22 mouse cellular contexts compared by ENCODE assay signal in the genomic region with DNA sequence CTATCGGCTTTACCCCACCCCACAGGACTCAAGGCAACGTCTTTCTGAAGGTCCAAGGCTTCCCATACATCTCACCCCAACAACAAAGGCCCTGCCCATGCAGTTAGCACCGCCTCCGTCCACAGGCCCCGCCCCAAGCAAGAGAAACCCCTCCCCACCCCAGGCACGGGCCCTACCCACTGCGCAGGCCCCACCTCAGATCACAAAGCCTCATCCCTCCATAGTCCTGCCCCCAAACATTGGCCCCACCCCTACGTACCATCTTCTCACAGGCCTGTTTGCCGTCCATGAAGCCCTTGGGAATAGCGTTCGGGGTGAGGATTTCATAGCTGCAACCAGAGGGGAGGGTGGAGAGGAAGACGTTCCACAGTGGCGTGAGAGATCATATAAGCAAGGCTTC. TPM values are rescaled to one million over a fixed set of nuclear protein-coding genes. Genes with fewer than 3 reads are reported as not detected.
DNase-seq lines count a peak whose midpoint lies in the region; ATAC-seq and TF ChIP-seq lines count a peak whose summit lies in the region.
"Had no signal": no experiment of that assay in that cellular context is flagged by ENCODE, and none has a peak within 500 bp of the region (broad histone marks: within the 10 kb centered on the region; RNA-seq: fewer than 3 reads in every experiment).

No protein-coding gene starts in this region.

- no peak for TF ChIP-seq EP300 in stomach, postnatal 0 days (optimal IDR thresholded peaks at IDR 0.05)

- H3K9me3 ChIP-seq in hindbrain, embryonic 13.5 days: no peaks in the 10 kb centered on the region
- no peaks in the 10 kb centered on the region for H3K9me3 ChIP-seq in hindbrain, embryonic 16.5 days (ENCODE audit: control insufficient read depth, low read length)
- no peaks in the 10 kb centered on the region for H3K9me3 ChIP-seq in intestine, embryonic 15.5 days
- no peaks in the 10 kb centered on the region for H3K9me3 ChIP-seq in intestine, postnatal 0 days (ENCODE audit: control insufficient read depth)
- H3K9me3 ChIP-seq in stomach, postnatal 0 days (ENCODE audit: control insufficient read depth, low read length): no peaks in the 10 kb centered on the region
- H3K9me3 ChIP-seq in midbrain, embryonic 15.5 days: no peaks in the 10 kb centered on the region
- H3K9me3 ChIP-seq: embryonic facial prominence, embryonic 12.5 days; embryonic facial prominence, embryonic 15.5 days; forebrain, embryonic 12.5 days; forebrain, embryonic 15.5 days; G1E; heart, embryonic 10.5 days had no signal

- H3K36me3 ChIP-seq in hindbrain, embryonic 13.5 days: no peaks in the 10 kb centered on the region
- no peaks in the 10 kb centered on the region for H3K36me3 ChIP-seq in hindbrain, embryonic 16.5 days (ENCODE audit: control insufficient read depth, insufficient read depth, low read length)
- no peaks in the 10 kb centered on the region for H3K36me3 ChIP-seq in intestine, embryonic 15.5 days
- peaks cover 73% of the 10 kb centered on the region for H3K36me3 ChIP-seq in intestine, postnatal 0 days (ENCODE audit: control insufficient read depth, insufficient read depth)
- H3K36me3 ChIP-seq in stomach, postnatal 0 days (ENCODE audit: control insufficient read depth, insufficient read depth, low read length): no peaks in the 10 kb centered on the region
- no peaks in the 10 kb centered on the region for H3K36me3 ChIP-seq in midbrain, embryonic 15.5 days (replicated peaks)
- H3K36me3 ChIP-seq: embryonic facial prominence, embryonic 12.5 days; embryonic facial prominence, embryonic 15.5 days; forebrain, embryonic 12.5 days; forebrain, embryonic 15.5 days; G1E; heart, embryonic 10.5 days had no signal

- H3K4me1 ChIP-seq in hindbrain, embryonic 13.5 days (replicated peaks): no peaks in the 10 kb centered on the region
- H3K4me1 ChIP-seq in hindbrain, embryonic 16.5 days (ENCODE audit: control insufficient read depth, insufficient read depth, low read depth, low read length): no peaks in the 10 kb centered on the region
- no peaks in the 10 kb centered on the region for H3K4me1 ChIP-seq in intestine, embryonic 15.5 days (replicated peaks)
- H3K4me1 ChIP-seq in intestine, postnatal 0 days (replicated peaks; ENCODE audit: control insufficient read depth, insufficient read depth, low read length): no peaks in the 10 kb centered on the region
- no peaks in the 10 kb centered on the region for H3K4me1 ChIP-seq in stomach, postnatal 0 days (replicated peaks; ENCODE audit: control insufficient read depth, insufficient read depth)
- no peaks in the 10 kb centered on the region for H3K4me1 ChIP-seq in midbrain, embryonic 15.5 days
- H3K4me1 ChIP-seq: embryonic facial prominence, embryonic 15.5 days; forebrain, embryonic 12.5 days; forebrain, embryonic 15.5 days; heart, embryonic 10.5 days had no signal

- no peak overlapping the region for H3K27ac ChIP-seq in hindbrain, embryonic 13.5 days
- H3K27ac ChIP-seq in hindbrain, embryonic 16.5 days (ENCODE audit: low read depth, low read length): no peak overlapping the region
- no peak overlapping the region for H3K27ac ChIP-seq in intestine, embryonic 15.5 days
- H3K27ac ChIP-seq in intestine, postnatal 0 days (ENCODE audit: low read depth, low read length): no peak overlapping the region
- no peak overlapping the region for H3K27ac ChIP-seq in stomach, postnatal 0 days (replicated peaks)
- no peak overlapping the region for H3K27ac ChIP-seq in midbrain, embryonic 15.5 days
- H3K27ac ChIP-seq: embryonic facial prominence, embryonic 12.5 days; embryonic facial prominence, embryonic 15.5 days; forebrain, embryonic 12.5 days; forebrain, embryonic 15.5 days; heart, adult 2 months; heart, embryonic 10.5 days had no signal

- no peak for TF ChIP-seq CTCF in intestine, postnatal 0 days (IDR thresholded peaks at IDR 0.05; ENCODE audit: low read depth)
- no peak for TF ChIP-seq CTCF in stomach, postnatal 0 days (IDR thresholded peaks at IDR 0.05; ENCODE audit: low read depth)

- H3K27me3 ChIP-seq in hindbrain, embryonic 13.5 days: peaks cover 33% of the 10 kb centered on the region
- peaks cover 2% of the 10 kb centered on the region; the same call in 1 of the 2 replicates for H3K27me3 ChIP-seq in hindbrain, embryonic 16.5 days (replicated peaks; ENCODE audit: control insufficient read depth, insufficient read depth, low read length)
- no peaks in the 10 kb centered on the region; the same call in 1 of the 2 replicates for H3K27me3 ChIP-seq in intestine, embryonic 15.5 days (replicated peaks)
- no peaks in the 10 kb centered on the region for H3K27me3 ChIP-seq in intestine, postnatal 0 days (replicated peaks; ENCODE audit: control insufficient read depth, insufficient read depth, low read length)
- no peaks in the 10 kb centered on the region for H3K27me3 ChIP-seq in stomach, postnatal 0 days (ENCODE audit: control insufficient read depth, insufficient read depth, low read length)
- peaks cover 11% of the 10 kb centered on the region; the same call in 1 of the 2 replicates for H3K27me3 ChIP-seq in midbrain, embryonic 15.5 days (replicated peaks)

- peak; percentile 17; the same call in 1 of the 2 replicates for ATAC-seq in hindbrain, embryonic 13.5 days (ENCODE audit: low FRiP score)
- ATAC-seq in hindbrain, embryonic 16.5 days: no peak
- ATAC-seq in intestine, embryonic 15.5 days: peak; percentile 23; the same call in 1 of the 2 replicates
- no peak for ATAC-seq in intestine, postnatal 0 days
- peak; percentile 12; the same call in 1 of the 2 replicates for ATAC-seq in stomach, postnatal 0 days (ENCODE audit: low FRiP score, low TSS enrichment)
- ATAC-seq in midbrain, embryonic 15.5 days (replicated peaks): no peak
- ATAC-seq: forebrain, embryonic 15.5 days; Patski had no signal

- 33% methylated on average over 13 of the region's 13 CpGs for WGBS in hindbrain, embryonic 13.5 days
- 28% methylated on average over 13 of the region's 13 CpGs for WGBS in hindbrain, embryonic 16.5 days
- 30% methylated on average over 13 of the region's 13 CpGs for WGBS in intestine, embryonic 15.5 days
- 49% methylated on average over 13 of the region's 13 CpGs for WGBS in intestine, postnatal 0 days
- WGBS in stomach, postnatal 0 days: 32% methylated on average over 13 of the region's 13 CpGs
- WGBS in midbrain, embryonic 15.5 days: 31% methylated on average over 13 of the region's 13 CpGs

- no peak overlapping the region for H3K9ac ChIP-seq in hindbrain, embryonic 13.5 days
- H3K9ac ChIP-seq in hindbrain, embryonic 16.5 days (ENCODE audit: low read depth, low read length): no peak overlapping the region
- H3K9ac ChIP-seq in intestine, embryonic 15.5 days: no peak overlapping the region
- H3K9ac ChIP-seq in intestine, postnatal 0 days (ENCODE audit: low read depth, low read length): no peak overlapping the region
- H3K9ac ChIP-seq in stomach, postnatal 0 days (ENCODE audit: low read length): no peak overlapping the region
- no peak overlapping the region for H3K9ac ChIP-seq in midbrain, embryonic 15.5 days
- H3K9ac ChIP-seq: embryonic facial prominence, embryonic 12.5 days; embryonic facial prominence, embryonic 15.5 days; forebrain, embryonic 12.5 days; forebrain, embryonic 15.5 days had no signal

- no peak overlapping the region for H3K4me2 ChIP-seq in hindbrain, embryonic 13.5 days
- no peak overlapping the region for H3K4me2 ChIP-seq in hindbrain, embryonic 16.5 days (ENCODE audit: low read length)
- H3K4me2 ChIP-seq in intestine, embryonic 15.5 days (replicated peaks): no peak overlapping the region
- H3K4me2 ChIP-seq in intestine, postnatal 0 days (replicated peaks; ENCODE audit: low read depth): no peak overlapping the region
- no peak overlapping the region for H3K4me2 ChIP-seq in stomach, postnatal 0 days (replicated peaks; ENCODE audit: low read depth)
- no peak overlapping the region for H3K4me2 ChIP-seq in midbrain, embryonic 15.5 days
- H3K4me2 ChIP-seq: embryonic facial prominence, embryonic 12.5 days; embryonic facial prominence, embryonic 15.5 days; forebrain, embryonic 12.5 days; forebrain, embryonic 15.5 days had no signal

- DNase-seq in R1 (ENCODE audit: low read depth, low spot score): peak; percentile 95
- DNase-seq in stomach, postnatal 0 days (ENCODE audit: low spot score): no peak
- DNase-seq in spleen, postnatal 4 days (ENCODE audit: low spot score in 2 of 2): no peak
- DNase-seq: gastrocnemius, postnatal 36 days; heart, adult 2 months; kidney, adult 18-20 months; kidney, adult 9 months had no signal

- H3K4me3 ChIP-seq in hindbrain, embryonic 13.5 days: no peak overlapping the region
- H3K4me3 ChIP-seq in hindbrain, embryonic 16.5 days (ENCODE audit: low read length): no peak overlapping the region
- no peak overlapping the region for H3K4me3 ChIP-seq in intestine, embryonic 15.5 days (replicated peaks)
- H3K4me3 ChIP-seq in intestine, postnatal 0 days (ENCODE audit: low read depth, low read length): no peak overlapping the region
- no peak overlapping the region for H3K4me3 ChIP-seq in stomach, postnatal 0 days (ENCODE audit: low read depth, low read length)
- H3K4me3 ChIP-seq in midbrain, embryonic 15.5 days: no peak overlapping the region
- H3K4me3 ChIP-seq: embryonic facial prominence, embryonic 12.5 days; embryonic facial prominence, embryonic 15.5 days; erythroblast, embryonic 14.5 days; forebrain, embryonic 12.5 days; forebrain, embryonic 15.5 days; heart, adult 2 months; heart, embryonic 10.5 days had no signal

RNA-seq across cellular contexts. Expression of gene Myh14, which starts 38.0 kb away (rescaled TPM):
- 1.9 and 2.3 TPM in 2 replicates for polyA plus RNA-seq in hindbrain, embryonic 13.5 days (2015; fragmentation: Nextera tagmentation; extraction: Ambion mirVana)
- polyA plus RNA-seq in hindbrain, embryonic 16.5 days (2015; fragmentation: Nextera tagmentation; extraction: Ambion mirVana): 5.0 and 8.0 TPM in 2 replicates
- 68.4 and 74.3 TPM in 2 replicates for polyA plus RNA-seq in intestine, embryonic 15.5 days (2015; fragmentation: Nextera tagmentation; extraction: Ambion mirVana)
- 114 and 141 TPM in 2 replicates for polyA plus RNA-seq in intestine, postnatal 0 days (2015; fragmentation: Nextera tagmentation; extraction: Ambion mirVana)
- polyA plus RNA-seq in stomach, postnatal 0 days (2015; fragmentation: Nextera tagmentation; extraction: Ambion mirVana): 28.1 and 28.4 TPM in 2 replicates
- polyA plus RNA-seq in midbrain, embryonic 15.5 days (2015; fragmentation: Nextera tagmentation; extraction: Ambion mirVana): 2.3 and 2.9 TPM in 2 replicates
- polyA plus RNA-seq: G1E had no signal

RNA-seq across cellular contexts. Expression of gene Kcnc3, which starts 42.2 kb away (rescaled TPM):
- 4.4 and 5.0 TPM in 2 replicates for polyA plus RNA-seq in hindbrain, embryonic 13.5 days (2015; fragmentation: Nextera tagmentation; extraction: Ambion mirVana)
- polyA plus RNA-seq in hindbrain, embryonic 16.5 days (2015; fragmentation: Nextera tagmentation; extraction: Ambion mirVana): 6.4 and 8.5 TPM in 2 replicates
- 0.27 and 0.36 TPM in 2 replicates for polyA plus RNA-seq in intestine, embryonic 15.5 days (2015; fragmentation: Nextera tagmentation; extraction: Ambion mirVana)
- 0.20 TPM in 2 replicates for polyA plus RNA-seq in intestine, postnatal 0 days (2015; fragmentation: Nextera tagmentation; extraction: Ambion mirVana)
- 0.06 and 0.10 TPM in 2 replicates for polyA plus RNA-seq in stomach, postnatal 0 days (2015; fragmentation: Nextera tagmentation; extraction: Ambion mirVana)
- polyA plus RNA-seq in midbrain, embryonic 15.5 days (2015; fragmentation: Nextera tagmentation; extraction: Ambion mirVana): 5.8 and 8.0 TPM in 2 replicates
- polyA plus RNA-seq: G1E; heart, embryonic 14.5 days; heart, postnatal 0 days had no signal

Comparison
In these comparisons a context has a peak if more than half of its experiments do, and no peak if none do; other contexts are left out.
1. ATAC-seq: peak in hindbrain, embryonic 13.5 days (single experiment), intestine, embryonic 15.5 days (single experiment) and stomach, postnatal 0 days (single experiment); none in hindbrain, embryonic 16.5 days (single experiment), intestine, postnatal 0 days (single experiment) and midbrain, embryonic 15.5 days (single experiment).